Mouse (Mus musculus): ENCODE data around the gene Ipo7.
A peak's percentile ranks its signal among the peaks of the same experiment; 100 is the strongest.
"Not testable (repeated sequence)": the region's sequence is repeated elsewhere in the genome, so short reads cannot be mapped to it uniquely, and the experiment has no call there.

The Ipo7 gene

DNA sequence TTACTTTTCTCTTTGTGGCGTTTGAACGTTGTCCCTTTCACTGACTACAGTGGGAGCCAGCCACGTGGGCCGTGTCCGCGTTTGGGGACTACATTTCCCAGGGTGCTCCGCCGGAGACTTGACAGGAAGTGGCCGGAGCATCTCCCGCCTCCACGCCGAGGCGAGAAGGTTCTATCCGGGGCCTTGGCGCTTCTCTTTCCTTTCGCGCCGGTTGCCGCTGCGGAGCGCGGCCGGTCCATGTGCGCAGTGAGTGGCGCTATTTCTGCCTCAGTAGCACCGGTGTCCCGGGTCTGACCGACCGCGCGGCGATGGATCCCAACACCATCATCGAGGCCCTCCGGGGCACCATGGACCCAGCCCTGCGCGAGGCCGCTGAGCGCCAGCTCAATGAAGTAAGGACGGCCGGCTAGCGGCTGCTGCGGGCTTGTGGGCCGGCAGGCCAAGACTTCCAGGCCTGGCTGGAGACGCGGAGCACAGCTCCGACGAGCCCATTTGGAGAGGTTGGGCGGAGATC is at the start of gene Ipo7:
Ipo7 (plus strand) TSS at position 158 of the 514 bp plus-strand sequence.
- DNase-seq (ENCODE audit: low spot score), result peak; percentile 93

GRCm38 (mm10) chr7:109968924-109969450 is 49.1 kb upstream of the Ipo7 start:
- peak; percentile 25 for DNase-seq (ENCODE audit: low spot score)

DNA sequence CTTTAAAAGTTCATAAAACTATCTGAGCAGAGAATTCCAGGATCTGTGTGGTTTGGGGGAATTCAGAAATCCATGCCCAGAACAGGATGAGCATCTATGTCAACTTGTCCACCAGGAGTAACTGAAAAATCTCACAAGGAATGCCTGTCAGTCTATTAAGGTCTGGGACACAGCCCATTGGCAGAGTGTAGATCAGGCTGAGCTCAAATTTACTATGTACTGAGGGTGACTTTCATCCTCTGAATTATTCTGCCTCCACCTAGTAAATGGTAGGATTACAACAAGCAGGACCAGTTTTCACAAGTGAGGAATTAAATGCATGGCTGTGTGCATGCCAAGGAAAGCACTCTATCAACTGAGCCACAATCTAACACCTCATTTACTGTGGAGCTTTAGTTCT is 48.5 kb upstream of the Ipo7 start:
- no peak for DNase-seq (ENCODE audit: low spot score)

DNA sequence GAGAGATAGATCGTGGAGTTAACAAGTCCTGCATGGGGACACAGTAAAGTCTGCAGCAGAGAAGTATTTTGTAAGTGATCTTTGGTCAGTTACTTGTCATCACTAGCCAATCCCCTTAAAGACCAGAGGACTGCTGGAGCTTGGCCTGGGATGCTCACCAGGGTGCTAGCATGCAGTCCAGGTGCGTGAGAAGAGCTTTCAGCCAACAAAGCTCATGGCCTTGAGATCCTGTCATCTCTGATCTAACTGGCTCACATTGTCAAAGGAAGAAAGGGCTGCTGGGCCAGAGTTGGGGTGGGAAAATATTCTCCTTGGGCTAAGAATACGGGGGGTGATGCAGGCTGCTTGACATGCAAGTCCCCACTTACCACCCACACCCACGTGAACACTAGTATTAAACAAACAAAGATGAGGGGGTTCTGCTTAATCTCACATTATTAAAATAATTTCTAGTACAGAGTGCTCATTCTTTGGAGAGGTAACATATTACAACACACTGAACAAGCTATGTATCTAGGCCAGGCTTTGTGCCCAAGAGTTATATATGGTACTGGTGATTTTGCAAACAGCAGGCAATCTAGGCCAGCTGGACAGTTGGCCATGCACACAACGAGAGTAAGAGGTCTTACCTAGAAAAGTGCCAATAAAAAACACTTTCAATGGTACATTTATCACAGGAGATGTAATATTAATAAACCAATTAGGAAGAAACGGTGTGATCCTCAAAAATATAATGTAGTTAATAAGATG is 41.9 kb upstream of the Ipo7 start:
- no peak for DNase-seq (ENCODE audit: low spot score)

GRCm38 (mm10) chr7:109977131-109977530 is 40.9 kb upstream of the Ipo7 start:
- DNase-seq (ENCODE audit: low spot score), result not testable (repeated sequence)

DNA sequence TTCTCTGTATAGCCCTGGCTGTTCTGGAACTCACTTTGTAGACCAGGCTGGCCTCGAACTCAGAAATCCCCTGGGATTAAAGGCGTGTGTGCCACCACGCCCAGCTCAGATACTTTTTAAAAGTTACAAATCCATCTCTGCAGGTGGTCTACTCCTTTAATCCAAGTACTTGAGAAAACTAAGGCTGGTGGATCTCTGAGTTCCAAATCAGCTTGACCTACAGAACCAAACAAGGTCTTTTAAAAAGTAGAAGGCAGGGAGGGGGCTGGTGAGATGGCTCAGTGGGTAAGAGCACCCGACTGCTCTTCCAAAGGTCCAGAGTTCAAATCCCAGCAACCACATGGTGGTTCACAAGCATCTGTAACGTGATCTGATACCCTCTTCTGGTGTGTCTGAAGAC is 33.5 kb upstream of the Ipo7 start:
- not testable (repeated sequence) for DNase-seq (ENCODE audit: low spot score)

GRCm38 (mm10) chr7:109985661-109986132 is 32.4 kb upstream of the Ipo7 start:
- peak; percentile 25 for DNase-seq (ENCODE audit: low spot score)

DNA sequence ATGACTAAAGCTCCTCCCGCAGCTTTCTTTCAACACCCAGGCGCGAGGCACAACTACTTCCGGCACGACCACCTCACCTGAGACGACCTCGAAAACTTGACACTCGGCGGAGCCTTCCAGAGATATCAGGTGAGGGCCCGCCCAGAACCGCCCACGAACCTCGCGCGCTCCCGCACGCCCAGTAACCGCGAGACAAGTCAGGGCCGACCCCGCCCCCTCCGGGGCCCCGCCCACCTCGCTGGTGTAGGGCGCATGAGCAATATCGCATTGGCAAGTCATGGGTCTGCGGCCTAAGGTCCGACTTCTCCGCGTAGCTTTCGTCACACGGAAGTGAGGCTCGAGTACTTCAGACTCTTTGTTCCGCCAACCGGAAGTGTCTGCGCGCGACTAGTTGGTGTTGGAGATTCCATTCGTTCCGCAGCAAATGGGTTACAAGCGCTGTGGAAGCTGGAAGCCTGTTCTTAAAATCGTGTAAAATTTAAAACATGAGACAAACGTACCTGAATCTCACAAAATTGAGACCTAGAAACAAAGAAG is 31.9 kb upstream of the Ipo7 start:
- DNase-seq (ENCODE audit: low spot score), result peak; percentile 99

DNA sequence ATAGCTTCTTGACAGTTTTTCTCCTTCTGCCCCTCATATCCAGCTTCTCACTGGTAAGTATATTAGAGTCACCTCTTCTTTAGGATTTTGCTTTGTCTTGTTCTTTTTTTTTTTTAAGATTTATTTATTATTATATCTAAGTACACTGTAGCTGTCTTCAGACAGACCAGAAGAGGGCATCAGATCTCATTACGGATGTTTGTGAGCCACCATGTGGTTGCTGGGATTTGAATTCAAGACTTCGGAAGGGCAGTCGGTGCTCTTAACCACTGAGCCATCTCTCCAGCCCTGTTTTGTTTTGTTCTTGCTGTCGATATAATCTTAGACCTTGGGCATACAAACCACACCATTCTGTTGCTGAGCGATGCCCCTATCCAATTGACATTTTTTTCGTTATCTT is 31.3 kb upstream of the Ipo7 start, which contains the start of gene Tmem41b:
Tmem41b (minus strand) TSS at position 155 of the 400 bp plus-strand sequence.
- not testable (repeated sequence) for DNase-seq (ENCODE audit: low spot score)

- no peak for DNase-seq (ENCODE audit: low spot score)
These were observed 26.8 kb upstream of the Ipo7 start for GRCm38 (mm10) chr7:109991286-109991685.

- peak; percentile 75 for DNase-seq (ENCODE audit: low spot score)
These were observed 24.7 kb upstream of the Ipo7 start for GRCm38 (mm10) chr7:109993157-109993959.

GRCm38 (mm10) chr7:109998388-109998787 is 19.7 kb upstream of the Ipo7 start:
- DNase-seq (ENCODE audit: low spot score), result no peak

- no peak for DNase-seq (ENCODE audit: low spot score)
These were observed 16.0 kb upstream of the Ipo7 start for GRCm38 (mm10) chr7:110002092-110002491.

DNA sequence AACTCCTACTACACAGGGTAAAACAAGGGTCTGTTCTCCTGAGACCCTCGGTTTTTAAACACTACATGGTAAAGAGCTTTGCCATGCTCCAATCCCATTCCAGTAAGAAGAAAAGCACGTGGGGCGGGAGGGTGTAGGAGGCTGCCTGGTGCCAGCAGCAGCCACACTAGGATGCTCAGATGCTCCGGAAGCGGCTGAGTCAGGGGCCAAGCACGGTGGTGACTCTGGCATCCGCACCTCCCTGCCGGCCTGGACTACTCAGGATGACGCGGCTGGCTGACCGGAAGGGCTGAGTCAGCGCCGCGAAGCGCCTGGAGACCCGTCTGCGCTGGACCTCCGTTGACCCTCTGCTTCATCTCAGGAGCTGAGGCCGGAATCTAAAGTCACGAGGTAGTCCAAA is 15.1 kb upstream of the Ipo7 start:
- DNase-seq (ENCODE audit: low spot score), result peak; percentile 64

GRCm38 (mm10) chr7:110005976-110006375 is 12.1 kb upstream of the Ipo7 start:
- no peak for DNase-seq (ENCODE audit: low spot score)

GRCm38 (mm10) chr7:110006471-110007195 is 11.4 kb upstream of the Ipo7 start:
- no peak for DNase-seq (ENCODE audit: low spot score)

DNA sequence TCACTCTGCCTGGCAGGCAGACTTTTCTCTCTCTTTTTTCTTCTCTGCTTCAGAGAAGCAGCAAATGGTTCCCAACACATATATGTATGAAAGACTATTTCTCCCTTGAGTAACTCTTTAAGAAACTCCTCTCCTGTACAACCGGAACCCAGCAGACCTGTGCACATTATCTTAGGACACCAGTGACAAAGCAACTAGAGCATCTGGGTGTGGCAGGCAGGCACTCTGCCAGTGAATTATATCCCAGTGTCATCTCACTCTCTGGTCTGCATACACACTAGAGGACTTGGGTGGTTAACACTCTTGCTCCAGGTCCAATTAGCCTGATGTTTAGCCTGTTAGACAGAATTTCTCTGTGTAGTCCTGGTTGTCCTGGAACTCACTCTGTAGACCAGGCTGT is 9.6 kb upstream of the Ipo7 start:
- DNase-seq (ENCODE audit: low spot score), result no peak

DNA sequence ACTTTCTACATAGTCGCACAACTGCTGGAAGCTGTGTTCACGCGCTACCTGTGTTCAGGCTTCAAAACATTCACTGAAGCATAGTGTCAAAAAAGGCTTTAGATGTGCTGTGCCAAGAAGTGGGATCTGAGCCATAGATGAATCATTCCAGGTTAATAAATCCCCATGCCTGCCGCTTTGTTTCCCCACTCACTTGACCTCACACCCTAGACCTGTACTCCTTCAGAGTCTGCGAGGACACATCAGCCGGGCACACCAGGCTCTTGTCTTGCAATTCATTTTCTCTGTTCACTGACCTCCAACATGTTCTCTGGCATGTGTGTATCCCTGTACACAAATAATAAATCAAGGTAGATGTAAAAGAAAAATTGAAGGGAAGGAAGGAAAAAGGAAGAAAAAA is 9.0 kb upstream of the Ipo7 start:
- DNase-seq (ENCODE audit: low spot score), result no peak

DNA sequence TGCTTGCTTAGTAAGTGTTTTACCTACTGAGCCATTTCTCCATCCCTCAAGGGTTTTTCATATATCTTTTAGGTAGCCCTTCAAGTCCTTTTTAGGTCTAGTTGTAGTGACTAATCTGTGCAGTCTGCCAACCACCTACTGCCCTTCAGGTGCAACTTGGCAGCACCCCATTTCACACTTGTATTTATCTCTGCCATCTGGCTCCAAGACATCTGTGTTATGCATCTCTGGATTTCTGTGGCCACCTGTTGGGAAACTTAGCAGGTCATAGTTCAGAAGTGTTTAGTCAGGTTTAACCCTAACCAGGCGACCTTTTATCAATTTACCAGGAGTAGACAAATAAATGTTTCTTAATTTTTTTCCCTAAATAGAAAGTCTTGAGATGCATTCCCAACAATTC is 6.7 kb upstream of the Ipo7 start:
- DNase-seq (ENCODE audit: low spot score), result no peak

DNA sequence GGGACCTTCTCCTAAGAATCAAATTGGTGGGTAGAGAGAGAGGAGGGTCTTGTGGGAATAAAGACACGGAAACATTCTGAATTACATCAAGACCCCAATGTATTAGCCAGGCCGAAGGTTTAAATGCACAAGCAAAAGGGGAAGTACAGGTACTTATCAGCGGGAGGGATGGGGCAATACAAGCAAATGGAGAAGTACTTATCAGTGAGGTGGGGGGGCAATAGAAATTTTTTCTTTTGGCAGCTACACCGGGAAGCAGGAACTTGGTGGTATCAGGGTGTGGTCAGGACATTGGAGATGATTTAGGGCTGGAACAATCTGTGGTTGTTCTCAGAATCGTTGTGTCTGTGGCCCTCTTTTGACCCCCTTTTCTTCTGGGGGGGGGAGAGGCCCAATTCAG is 3.8 kb upstream of the Ipo7 start:
- no peak for DNase-seq (ENCODE audit: low spot score)

DNA sequence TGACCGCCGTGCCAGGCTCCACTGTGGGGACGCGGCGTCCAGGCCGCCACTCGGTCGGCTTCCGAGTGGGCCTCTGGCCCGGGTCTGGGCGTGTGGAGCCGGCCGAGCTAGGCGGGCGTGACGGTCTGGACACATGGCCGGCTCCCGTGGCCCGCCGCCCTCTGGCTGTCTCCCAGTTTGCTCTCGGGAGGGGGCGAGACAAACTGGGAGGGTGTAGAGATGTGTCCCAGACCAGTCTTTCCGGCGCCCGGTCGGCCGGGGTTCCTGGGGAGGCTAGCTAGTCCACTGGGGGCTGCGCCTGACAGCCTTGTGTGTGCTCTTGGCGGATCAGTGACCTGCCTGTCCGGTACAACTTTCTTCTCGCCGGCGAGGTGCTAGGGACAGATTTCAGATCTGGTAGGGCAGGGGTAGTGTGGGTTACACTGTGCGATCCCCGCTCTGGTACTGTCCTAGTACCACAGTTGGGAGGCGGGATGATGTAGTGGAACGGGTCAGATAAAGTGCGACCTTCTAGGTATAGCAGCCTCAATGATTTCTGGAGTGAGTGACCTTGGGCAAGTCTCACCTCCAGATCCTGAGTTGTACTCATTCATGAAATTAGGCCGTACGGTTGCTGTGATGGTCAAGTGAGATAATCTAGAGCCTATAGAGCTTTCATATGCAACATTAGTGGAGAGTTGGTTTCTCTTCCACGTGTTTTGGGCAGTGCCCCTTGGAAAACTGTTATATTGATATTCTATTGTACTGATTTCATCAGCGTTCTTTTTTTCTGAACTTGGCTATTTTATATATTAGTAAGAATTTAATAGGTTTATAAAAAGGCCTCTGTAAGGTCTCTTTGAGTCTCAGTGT is 783 bp downstream of the Ipo7 start:
- DNase-seq (ENCODE audit: low spot score), result peak; percentile 61

All from urinary bladder, postnatal 14 days (tissue).